Mouse (Mus musculus) urinary bladder, postnatal 25 days (tissue): ENCODE measurements around the gene Ptprf.

Source experiments
- DNase-seq: peaks from one replicate; pipeline ENCODE4 v3.0.0; 2022; ENCODE audit warnings: low spot score

The Ptprf gene

DNA sequence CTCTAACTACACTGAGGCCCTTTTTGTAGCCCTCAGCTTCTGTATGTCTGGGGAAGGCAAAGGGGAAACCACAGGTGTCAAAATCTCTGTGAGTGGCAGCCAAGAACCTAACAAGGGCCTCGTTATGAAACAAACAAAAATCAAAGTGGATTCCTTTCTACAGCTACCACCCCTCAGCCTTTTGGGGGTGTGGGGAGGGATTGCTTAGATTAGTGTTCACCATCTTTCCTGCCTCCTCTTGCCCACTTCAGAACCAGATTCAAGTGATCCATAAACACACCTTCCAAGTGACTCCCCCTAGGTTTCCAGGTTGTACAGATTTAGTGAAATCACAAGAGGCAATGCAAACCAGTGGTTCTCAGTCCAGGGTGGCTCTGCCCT lies 9.0 kb downstream of the Ptprf start:
- no peak for DNase-seq

DNA sequence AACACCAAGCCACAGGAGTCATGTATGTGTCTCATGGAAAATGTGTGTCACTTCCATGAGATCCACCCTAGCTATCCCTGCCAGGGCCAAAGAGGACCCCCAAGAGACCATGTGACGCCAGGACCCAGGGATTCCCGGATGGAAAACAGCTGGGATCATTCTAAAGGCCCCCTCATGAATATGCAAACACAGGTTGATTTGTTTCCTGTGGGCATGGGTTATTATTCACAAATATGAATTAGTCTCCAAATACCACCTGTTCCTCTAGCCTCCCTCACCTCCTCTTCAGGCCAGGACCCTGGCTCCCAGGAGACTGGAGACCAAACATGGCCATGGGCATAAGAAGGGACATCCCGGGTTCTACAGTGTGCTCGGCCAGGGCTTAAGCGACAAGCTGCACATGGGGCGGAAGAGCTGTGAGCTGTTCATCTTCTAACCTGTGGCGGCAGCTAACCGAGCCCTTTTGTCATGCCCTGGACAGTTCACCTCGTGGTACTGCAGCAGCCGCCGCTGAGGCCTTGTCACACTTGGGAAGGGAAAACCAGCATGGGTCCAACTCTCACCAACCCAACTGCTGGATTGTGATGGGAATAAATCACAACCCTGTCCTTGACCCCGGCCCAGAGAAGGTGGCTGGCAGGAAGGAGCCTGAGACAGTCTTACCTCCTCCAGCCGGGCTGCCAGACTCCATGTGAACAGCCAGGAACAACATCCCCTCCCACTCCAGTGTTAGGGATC lies 9.6 kb downstream of the Ptprf start:
- DNase-seq: no peak

DNA sequence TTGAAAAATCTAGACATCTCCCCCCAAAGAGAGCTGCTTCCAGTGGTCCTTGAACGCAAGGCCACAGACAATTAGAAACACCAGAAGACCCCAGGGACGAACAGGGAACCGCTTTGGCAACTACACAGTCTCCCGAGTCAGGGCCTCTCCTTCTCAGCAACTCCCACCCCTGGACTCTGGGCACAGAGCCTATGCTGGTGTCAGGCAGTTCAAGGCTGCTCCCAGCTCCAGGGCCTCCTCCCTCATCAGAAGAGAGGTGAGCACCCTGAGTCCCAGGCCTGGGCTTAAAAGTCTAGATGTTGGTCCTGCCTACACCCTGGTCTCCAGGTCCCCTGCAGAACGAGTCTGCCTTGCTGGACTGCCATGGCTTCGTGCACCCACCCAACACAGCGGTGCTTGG lies 10.7 kb downstream of the Ptprf start:
- no peak for DNase-seq

DNA sequence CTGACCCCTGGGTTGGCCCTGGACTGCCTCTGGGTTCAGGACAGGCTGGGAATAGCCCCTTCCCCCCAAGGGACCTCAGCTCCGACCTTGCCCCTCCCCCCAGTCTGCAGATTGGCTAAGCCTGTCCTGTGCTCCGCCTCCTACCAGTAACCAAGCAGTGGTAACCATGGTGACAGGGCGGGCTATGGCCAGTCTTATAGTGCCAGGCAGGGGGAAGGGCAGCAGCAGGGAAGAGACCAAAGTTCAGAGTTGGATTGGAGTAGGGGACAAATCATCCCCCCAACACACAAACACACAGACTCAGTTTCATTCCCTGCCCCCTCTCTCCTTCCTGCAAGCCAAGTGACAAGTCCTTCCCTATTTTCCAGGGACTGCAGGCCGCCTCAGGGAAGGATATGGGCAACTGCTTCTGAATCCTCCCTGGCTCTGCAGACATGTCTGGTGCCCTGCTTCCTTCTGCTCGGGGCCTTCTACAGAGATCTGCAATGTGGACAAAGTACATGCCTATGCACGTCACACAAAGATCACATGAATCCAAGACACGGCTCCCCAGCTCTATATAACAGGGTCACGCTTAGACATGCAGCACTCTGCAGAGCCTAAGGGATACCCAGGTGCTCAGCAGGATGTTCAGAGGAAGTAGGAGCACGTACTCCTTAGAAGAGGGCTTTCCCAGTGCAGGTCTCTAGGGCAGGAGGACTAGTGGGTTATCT lies 14.5 kb downstream of the Ptprf start:
- no peak for DNase-seq

DNA sequence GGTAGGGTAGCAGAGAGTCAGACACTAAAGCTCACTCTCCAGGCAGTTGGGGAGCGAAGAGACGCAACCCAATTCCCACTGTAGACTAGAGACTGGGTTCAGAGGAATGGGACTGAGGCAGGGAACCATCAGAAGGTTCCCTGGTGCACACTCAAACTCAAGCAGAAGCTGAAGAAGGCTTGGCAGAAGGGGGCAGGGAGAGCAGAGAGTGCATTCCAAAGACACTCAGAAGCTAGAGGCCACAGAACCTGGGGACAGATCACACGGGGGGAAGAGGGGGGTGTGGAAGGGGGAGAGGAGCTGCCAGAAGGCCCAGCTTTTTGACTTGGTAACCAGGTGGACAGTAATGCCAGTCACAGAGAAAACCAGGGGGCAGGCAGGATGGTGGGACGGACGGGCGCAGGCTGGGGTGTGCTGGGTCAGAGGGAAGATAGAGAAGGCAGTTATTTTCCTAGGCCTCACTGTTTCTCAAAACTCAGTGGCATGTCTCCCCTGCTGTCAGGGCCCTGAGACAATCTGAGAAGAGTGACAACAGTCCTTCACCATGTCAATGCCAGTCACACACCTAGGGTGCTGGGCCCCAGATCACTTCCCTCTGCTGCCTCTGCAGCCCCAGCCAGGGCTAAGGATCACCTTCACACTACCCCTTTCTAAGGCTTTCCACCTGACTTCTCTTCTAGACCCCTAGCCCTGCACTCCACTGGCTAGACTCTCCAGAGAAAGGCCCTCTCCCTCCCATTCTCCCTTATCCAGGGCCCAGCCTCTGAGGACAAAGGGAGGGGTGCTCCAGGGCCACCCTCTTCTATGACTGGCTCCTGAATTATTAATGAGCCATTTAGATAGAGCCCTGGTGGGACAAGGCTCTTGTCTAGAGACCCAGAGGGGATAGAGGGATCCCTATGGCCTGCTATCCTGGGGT lies 15.3 kb downstream of the Ptprf start:
- DNase-seq: no peak

DNA sequence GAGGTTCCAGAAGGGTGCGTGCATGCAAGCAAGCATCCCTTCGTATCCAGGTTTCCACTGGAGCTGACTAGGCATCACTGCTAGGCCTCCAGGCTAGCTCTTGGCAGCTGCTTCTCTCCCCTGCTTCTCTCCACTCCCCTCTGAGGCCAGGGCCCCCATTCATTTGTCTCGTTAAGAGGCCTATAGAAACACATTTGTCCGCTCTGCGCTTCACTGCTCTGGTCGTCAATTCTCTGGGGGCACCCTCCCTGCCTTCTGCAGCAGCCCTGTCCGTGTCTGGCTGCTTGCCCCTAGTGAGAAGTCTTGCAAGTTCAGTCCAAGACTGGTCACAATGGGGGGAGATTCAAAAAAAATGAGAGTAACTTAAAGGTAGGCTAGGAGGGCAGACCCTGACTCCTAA lies 16.7 kb downstream of the Ptprf start:
- no peak for DNase-seq

DNA sequence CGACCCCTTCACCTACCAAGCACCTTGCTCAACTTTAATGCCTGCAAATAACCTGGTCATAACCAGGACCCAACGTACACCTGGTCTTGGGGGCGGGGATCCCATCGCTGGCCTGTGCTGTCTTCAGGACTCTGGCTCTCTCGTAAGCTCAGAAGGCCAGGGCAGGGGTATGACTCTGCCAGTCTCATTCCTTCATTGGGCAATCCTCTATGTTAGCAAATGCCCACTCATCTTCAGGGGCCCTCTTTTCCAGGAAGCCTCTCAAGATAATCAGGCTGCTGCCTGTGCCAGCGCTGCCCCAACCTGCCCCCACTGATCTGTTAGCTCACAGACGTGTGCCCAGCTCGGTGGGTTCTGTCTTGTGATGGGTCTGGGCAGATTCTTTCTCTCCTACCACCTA lies 17.2 kb downstream of the Ptprf start:
- DNase-seq: no peak

DNA sequence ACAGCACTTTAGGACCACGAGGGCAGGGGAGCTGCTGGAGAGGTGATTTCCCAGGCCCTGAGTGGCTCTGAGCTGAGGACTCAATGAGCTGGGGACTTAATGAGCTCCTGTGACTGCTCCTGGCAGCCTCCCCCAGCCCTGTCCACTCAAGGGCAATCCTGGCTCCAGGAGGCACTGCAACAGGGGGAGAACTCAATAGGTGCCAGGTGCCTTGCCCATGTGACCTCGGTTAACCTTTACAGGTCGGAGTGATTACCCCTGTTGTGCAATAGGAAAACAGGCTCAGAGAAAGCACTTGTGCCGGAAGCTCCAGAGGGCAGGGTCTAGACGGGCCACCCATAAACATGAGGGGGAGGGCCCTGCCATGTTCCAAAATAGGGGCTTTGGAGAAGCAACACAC lies 17.7 kb downstream of the Ptprf start:
- DNase-seq: no peak

DNA sequence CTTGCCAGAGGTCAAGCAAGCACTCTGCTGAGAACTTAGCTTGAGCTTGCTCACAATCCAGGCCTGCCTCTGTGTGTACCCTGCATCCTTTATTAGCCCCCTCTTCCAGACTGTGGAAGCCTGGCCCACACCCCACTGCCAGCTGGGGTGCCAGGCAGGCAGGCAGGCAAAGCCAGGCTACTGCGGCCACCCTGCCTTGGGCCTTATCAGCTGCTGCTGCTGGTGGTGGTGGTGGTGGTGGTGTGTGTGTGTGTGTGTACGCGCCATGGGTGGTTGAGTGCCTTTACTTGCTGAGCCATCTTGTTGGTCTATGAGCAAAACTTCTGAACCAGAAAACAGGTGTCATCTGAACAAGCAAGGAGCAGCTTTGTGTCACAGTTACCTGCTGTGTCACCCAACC lies 18.3 kb downstream of the Ptprf start:
- DNase-seq: no peak

DNA sequence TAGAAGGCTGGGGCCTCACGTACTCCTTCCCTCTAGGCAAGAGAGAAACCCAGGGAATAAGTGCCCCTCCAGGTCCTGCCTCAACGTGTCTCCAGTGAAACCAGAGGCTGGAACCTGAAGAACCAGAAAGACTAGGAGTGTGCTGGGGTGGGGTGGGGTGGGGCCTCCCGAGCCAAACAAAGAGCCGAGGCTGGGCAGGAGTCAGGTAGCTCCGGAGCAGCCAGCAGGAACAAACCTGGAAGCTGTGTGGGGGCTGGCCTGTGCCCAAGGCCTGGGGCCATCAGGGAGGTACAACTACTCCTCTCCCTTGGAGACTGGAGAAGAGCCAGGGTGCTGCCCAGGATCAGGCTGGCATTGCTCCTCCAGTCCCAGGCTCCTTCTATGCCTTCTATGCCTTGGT lies 18.9 kb downstream of the Ptprf start:
- peak; percentile 49 for DNase-seq

DNA sequence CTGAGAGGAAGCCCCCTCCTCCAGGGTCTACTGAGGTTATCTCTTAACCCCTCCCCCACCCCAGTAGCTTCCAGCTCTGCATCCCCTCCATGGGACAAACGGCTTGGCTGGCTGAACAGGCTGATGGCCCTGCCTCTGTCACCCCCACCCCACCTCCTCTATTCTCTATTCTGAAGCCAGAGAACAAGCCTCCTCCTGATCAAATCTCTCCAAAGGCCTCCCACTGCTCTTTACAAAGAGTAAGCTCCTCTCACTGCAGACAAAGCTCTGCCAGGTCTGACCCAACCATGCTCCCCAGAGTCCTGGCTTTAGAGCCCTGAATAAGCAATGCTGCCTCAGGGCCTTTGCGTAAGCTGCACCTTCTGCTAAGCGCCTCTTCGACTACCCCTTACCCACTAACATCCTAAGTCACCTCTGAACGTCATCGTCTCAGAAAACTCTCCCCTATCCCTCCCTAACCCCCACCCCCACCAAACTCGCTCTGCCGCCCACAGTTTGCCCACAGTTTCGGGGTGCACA lies 19.6 kb downstream of the Ptprf start:
- no peak for DNase-seq

DNA sequence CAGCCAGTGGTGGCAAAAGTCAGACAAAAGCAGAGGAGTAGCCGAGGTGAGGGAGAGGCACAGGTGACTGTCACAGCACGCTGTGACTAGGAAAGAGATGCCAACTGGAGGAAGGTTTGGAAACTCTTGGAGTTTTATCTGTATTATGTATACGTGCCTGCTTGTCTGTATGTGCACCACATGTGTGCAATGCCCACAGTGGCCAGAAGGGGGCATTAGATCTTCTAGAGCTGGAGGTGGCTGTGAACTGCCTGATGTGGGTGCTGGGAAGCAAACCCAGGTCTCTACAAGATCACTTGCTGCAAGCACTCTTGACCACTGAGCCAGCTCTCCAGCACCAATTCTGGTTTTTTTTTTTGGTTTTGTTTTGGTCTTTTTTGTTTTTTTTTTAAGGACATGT lies 20.5 kb downstream of the Ptprf start:
- DNase-seq: no peak

DNA sequence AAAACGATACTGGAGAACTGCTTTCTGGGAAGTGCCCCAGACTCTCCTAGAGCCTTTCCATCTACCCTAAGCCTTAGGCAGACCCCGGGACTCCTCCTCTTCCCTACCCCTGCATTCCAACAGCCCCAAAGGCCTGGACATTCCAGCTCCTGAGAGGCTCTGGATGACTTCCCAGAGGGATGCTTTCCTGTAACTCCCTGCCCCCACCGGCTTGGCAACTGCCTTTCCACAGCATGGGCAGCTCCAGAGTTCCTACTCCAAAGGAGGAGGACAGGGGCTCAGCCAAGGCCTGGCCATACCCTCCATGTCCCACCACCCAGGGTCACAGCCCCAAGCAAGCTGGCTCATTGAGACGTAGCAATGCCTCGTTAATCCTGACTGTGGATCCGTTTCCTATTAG lies 21.2 kb downstream of the Ptprf start:
- peak; percentile 51 for DNase-seq

DNA sequence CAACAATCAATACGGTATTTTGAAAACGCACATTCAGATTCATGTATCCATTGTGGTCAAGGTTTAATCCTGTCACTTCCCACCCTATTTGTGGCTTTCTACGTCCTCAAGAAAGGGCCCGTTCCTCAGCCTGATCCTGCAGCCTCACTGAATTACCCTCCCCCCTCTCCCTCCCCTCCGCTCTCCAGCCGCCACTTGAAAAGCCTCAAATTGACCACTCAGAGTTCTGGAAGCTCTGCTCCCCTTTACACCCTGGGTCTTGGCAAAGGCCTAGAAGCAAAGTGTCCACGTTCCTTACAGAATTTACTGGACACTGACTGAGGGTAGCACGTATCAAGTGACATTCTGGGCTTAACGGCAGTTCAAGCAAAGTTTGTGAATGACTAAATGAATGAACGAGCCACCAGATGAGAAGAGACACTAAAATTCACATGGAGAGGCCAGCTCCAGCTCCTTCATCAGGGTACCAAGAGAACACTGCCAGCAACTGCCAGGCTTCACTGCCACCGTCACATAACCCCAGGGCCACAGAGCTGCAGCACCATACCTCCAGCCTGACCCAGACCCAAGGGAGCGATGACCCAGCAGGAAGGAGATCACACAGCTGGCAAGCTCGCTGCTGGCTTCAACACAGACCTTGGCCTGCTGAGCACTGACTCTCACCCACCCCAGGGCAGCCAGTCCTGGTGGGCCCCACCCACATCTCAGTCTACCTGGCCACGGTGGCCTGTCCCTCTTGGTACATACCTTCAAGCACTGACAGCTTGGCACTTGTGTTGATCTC lies 22.6 kb downstream of the Ptprf start:
- no peak for DNase-seq

DNA sequence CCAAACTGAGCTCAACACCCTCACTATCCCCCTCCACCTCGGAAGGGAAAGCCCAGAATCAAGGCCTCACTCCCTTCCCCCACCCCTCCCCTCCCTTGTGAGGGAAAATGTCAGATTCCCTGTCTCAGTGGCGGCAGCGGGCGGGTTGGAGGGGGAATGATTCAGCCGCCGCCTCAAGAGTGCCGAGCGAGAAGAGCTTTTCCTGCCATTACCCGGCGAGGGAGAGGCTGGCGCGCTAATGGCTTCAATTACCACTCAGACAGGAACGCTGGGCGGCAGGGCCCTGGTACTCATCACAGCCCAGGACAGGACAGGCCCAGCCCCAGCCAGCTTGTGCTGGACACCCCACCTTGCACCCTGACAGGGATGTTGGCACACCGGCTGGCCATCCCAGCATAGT lies 25.6 kb downstream of the Ptprf start:
- no peak for DNase-seq

DNA sequence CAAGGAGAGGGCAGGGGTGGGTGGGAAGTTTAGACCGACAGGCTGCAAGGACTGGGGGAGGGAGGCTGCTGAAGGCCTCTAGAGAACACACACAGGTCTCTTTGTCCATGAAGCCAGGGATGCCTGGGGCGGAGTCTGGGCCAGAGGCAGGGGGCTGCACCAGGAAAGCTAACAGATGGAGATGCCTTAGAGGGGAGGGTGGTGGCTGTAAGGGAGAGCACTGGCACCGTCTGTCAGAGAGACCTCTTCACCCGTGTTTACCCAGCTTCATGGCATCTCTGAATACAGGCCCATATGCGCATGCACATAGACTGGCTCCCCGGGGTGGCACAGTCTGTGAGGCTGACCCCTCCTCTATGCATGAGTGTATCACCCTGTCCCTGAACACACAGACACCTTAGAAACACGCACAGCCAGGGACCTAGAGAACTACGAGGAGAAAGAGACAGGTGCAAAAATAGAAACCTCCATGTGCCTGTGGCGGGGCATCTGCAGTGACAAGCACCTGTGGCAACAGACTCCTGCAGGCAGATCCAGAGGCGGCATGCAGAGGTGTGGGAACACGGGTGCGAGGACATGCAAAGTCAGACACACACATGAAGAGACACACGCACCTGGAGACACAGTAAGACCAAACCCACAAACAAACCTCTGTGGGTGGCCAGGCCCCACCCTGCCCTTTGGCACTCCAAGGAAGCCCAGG lies 29.3 kb downstream of the Ptprf start:
- DNase-seq: no peak

DNA sequence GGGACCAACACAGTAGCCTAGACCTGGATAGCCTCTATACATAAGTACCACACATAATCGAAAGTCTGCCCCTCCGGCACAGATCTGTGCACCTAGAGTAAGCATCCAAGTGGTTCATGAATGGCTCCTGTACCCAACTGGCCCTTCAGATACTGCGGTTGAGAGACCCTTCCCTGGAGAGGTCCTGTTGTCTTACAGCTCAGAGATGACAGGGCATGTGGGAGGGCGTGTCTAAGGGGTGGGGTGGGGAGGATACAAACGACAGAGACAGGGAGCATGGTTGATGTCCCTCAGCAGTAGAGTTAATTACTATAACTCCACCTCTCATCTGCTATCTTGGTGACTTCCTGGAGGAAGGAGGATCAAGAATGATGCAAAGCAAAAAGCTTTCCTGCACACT lies 29.9 kb downstream of the Ptprf start:
- DNase-seq: no peak

DNA sequence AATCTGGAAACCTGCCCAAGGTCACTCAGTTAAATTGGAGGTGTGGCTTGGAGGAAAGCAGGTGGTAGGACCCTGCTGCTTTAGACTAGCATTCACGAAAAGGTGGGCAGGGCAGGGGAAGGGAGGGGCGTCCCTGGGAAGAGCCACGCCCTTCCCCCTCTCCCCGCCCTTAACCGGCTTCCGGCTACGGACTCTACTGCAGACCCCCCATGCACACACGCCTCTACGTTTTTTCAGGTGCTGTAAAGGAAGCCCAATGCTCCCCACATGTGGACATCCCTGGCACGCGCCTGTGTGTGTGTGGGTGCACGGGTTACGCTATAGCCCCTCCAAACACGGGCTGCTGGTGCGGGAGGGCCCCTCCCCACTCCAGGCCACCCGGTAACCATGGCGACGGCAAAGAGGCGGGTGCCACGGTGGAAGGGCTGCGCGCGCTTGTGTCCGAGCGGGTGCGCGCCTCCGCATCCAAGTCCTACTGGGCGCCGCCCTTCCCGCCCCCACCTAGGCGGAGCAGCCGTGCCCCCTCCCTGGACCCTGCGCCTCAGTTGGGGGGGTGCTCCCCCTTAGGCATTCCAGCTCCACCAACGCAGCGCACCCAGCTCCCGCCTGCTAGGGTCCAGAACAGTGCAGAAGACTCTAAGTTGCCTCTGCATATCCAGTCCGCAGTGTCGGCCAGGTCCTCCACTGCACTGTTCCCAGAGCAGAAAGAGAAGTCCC lies 30.5 kb downstream of the Ptprf start:
- peak; percentile 55 for DNase-seq

DNA sequence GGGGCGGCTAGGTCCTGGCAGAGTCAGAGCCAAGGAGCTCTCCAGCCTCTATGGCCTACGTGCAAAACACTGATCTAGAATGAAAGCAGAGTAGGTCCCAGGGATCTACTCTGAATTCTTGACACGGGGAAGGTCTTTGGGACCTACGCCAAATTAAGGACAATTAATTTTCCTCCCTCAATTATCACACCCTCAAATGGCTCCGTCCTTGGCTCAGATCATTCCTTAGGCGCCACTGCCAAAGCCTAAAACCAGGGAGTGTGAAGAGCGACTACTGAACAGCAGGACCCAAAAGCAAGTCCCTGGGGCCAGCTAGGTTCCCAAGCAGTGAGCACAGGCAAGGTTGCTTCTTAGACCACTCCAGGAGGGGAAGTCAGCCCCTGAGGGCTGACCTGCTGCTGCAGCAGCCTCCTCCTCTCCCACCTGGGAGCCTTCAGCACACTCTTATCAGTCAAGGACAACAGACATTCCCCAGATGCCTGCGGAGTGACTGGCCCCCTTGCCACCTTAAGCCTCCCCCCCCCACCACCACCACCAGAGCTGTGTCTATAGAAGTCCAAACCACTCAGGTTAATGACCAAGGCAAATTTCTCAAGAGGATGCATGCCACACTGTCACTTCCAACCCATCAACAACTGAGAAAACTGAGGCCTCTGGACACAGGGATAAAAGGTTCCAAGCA lies 31.3 kb downstream of the Ptprf start:
- no peak for DNase-seq

DNA sequence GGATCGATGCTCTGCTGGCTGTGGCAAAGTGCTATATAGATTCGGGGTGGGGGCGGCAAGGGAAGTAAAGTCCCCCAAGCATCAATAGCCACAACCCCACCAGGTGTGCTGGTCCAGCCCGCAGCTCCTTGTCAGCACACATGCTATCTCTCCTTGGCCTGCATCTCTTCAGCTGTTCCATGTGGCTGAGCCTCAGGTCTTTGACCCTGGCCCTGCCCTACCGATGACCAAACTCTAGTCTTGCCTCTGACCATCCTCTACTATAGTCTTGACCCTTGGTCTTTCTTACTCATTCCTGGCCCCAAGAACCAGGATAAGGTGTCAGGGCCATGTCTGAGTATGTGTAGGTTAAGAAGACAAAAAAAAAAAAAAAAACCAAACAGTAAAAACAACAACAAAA lies 33.2 kb downstream of the Ptprf start:
- no peak for DNase-seq
